Mouse (Mus musculus): ENCODE results near the gene Mgl2. TPM values are rescaled to one million over a fixed set of nuclear protein-coding genes. Genes with fewer than 3 reads are reported as not detected.

Mgl2 gene
- total and polyA plus RNA-seq, 3 experiments: 0.08 TPM; not detected in 2

- Histone ChIP-seq H3K36me3 (replicated peaks in 1 of 2; ENCODE audit: control insufficient read depth in 1 of 2, insufficient read depth in 1 of 2, low read length in 1 of 2) (no peaks in the 10 kb centered on the region), H3K4me1 (ENCODE audit: control insufficient read depth in 1 of 2, insufficient read depth in 2 of 2) (peaks cover 0 to 1% of the 10 kb centered on the region in 2 experiments; a peak in 1 of 4 replicates), H3K9ac (ENCODE audit: insufficient read depth, low read depth) (no peak overlapping the region), H3K79me2 (replicated peaks; ENCODE audit: control insufficient read depth, extremely low read depth, insufficient read depth, poor library complexity, severe bottlenecking) (no peaks in the 10 kb centered on the region), H3K4me2 (ENCODE audit: insufficient read depth, low read depth, poor library complexity, severe bottlenecking) (no peak overlapping the region), H3K9me3 (replicated peaks; ENCODE audit: low read length) (peaks cover 11% of the 10 kb centered on the region), H3K4me3 (replicated peaks in 1 of 3; ENCODE audit: low read depth in 2 of 3, low read length in 2 of 3, poor library complexity in 1 of 3) (no peak overlapping the region), H3K27ac (ENCODE audit: insufficient read depth, low read depth) (no peak overlapping the region), H3K27me3 (replicated peaks) (peaks cover 43% of the 10 kb centered on the region)
- DNase-seq (ENCODE audit: extremely low read depth): no peak
- in situ Hi-C loops (cut with MboI; ENCODE audit: low pct_ligation_motif_present, low pct_unique_long_range_greater_than_20kb, low sequenced_read_pairs) (no loop called here), dilution Hi-C loops (cut with MboI; ENCODE audit: extremely low pct_ligation_motif_present, extremely low pct_unique_long_range_greater_than_20kb, low sequenced_read_pairs) (no loop called here)
- TF ChIP-seq NRF1 (IDR thresholded peaks at IDR 0.05; ENCODE audit: low read depth, low read length) (no peak), BHLHE40 (IDR thresholded peaks at IDR 0.05; ENCODE audit: low read depth, low read length) (no peak), TBP (conservative IDR thresholded peaks at IDR 0.05; ENCODE audit: low read depth, low read length) (no peak), ELF1 (IDR thresholded peaks at IDR 0.05; ENCODE audit: low read depth, low read length) (no peak), MYC (IDR thresholded peaks at IDR 0.05; ENCODE audit: low read depth, low read length) (no peak), ZKSCAN1 (IDR thresholded peaks at IDR 0.05; ENCODE audit: borderline replicate concordance, low read depth, low read length) (no peak), CHD1 (IDR thresholded peaks at IDR 0.05; ENCODE audit: low read depth, low read length) (no peak), CHD2 (IDR thresholded peaks at IDR 0.05; ENCODE audit: low read length) (no peak), RAD21 (IDR thresholded peaks at IDR 0.05; ENCODE audit: low read depth, low read length) (no peak), HCFC1 (IDR thresholded peaks at IDR 0.05; ENCODE audit: low read depth, low read length) (no peak), CTCF (conservative IDR thresholded peaks at IDR 0.05 in 1 of 2, IDR thresholded peaks at IDR 0.05 in 1 of 2; ENCODE audit: low read depth in 2 of 2, low read length in 2 of 2) (no peak), POLR2AphosphoS2 (IDR thresholded peaks at IDR 0.05; ENCODE audit: low read depth, low read length) (no peak), GABPA (IDR thresholded peaks at IDR 0.05; ENCODE audit: insufficient replicate concordance, low read depth, low read length) (no peak), JUN (IDR thresholded peaks at IDR 0.05; ENCODE audit: insufficient read depth, low read depth, low read length) (no peak), POLR2A (IDR thresholded peaks at IDR 0.05; ENCODE audit: low read depth, low read length) (no peak)
Observed at GRCm38 (mm10) chr11:70097396-70097795, 32.7 kb upstream of the Mgl2 start.

DNA sequence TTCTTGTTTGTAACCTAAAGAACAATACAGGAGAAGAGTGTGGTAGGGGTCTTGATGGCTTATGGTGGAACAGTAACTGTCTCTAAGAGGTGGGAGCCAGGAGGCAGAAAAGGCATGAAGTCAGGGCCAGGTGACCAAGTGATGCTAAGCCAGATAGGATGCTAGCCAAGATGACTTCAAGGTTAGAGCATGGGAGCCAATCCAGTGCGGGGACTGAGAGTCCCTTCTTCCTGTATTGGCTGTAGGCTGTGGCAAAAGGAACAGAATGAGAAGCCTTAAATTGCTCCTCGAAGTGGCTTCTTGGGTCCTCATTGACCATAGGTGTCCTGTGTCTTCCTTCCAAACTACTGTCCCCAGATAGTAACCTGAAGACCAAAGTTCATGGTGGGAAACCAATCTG is 31.0 kb upstream of the Mgl2 start:
- no peak for TF ChIP-seq PAX5 (IDR thresholded peaks at IDR 0.05; ENCODE audit: low read length)
- no peak for TF ChIP-seq MEF2A (IDR thresholded peaks at IDR 0.05; ENCODE audit: borderline replicate concordance, low read depth, low read length)
- no peak for TF ChIP-seq TCF12 (IDR thresholded peaks at IDR 0.05; ENCODE audit: low read depth, low read length)
- no peak for TF ChIP-seq MAZ (IDR thresholded peaks at IDR 0.05; ENCODE audit: low read depth, low read length)
- H3K4me2 ChIP-seq (ENCODE audit: insufficient read depth, low read depth, poor library complexity, severe bottlenecking): no peak overlapping the region
- H3K4me1 ChIP-seq (ENCODE audit: control insufficient read depth in 1 of 2, insufficient read depth in 2 of 2): no peaks in the 10 kb centered on the region
- no peak overlapping the region for H3K4me3 ChIP-seq (replicated peaks in 1 of 3; ENCODE audit: low read depth in 2 of 3, low read length in 2 of 3, poor library complexity in 1 of 3)
- H3K27ac ChIP-seq (ENCODE audit: insufficient read depth, low read depth): no peak overlapping the region
- H3K9ac ChIP-seq (ENCODE audit: insufficient read depth, low read depth): no peak overlapping the region
- H3K36me3 ChIP-seq (replicated peaks in 1 of 2; ENCODE audit: control insufficient read depth in 1 of 2, insufficient read depth in 1 of 2, low read length in 1 of 2): no peaks in the 10 kb centered on the region
- peaks cover 11% of the 10 kb centered on the region for H3K9me3 ChIP-seq (replicated peaks; ENCODE audit: low read length)
- dilution Hi-C loops (cut with MboI; ENCODE audit: extremely low pct_ligation_motif_present, extremely low pct_unique_long_range_greater_than_20kb, low sequenced_read_pairs) (no loop called here), in situ Hi-C loops (cut with MboI; ENCODE audit: low pct_ligation_motif_present, low pct_unique_long_range_greater_than_20kb, low sequenced_read_pairs) (no loop called here)
- no peak for DNase-seq (ENCODE audit: extremely low read depth)
- H3K79me2 ChIP-seq (replicated peaks; ENCODE audit: control insufficient read depth, extremely low read depth, insufficient read depth, poor library complexity, severe bottlenecking): no peaks in the 10 kb centered on the region
- peaks cover 43% of the 10 kb centered on the region for H3K27me3 ChIP-seq (replicated peaks)

Data from CH12.LX (cell line).